Mouse (Mus musculus): ENCODE results near the gene Vsnl1. TPM values are rescaled to one million over a fixed set of nuclear protein-coding genes. Genes with fewer than 3 reads are reported as not detected.

Gene Vsnl1
- polyA plus RNA-seq, 1 experiment: not detected

DNA sequence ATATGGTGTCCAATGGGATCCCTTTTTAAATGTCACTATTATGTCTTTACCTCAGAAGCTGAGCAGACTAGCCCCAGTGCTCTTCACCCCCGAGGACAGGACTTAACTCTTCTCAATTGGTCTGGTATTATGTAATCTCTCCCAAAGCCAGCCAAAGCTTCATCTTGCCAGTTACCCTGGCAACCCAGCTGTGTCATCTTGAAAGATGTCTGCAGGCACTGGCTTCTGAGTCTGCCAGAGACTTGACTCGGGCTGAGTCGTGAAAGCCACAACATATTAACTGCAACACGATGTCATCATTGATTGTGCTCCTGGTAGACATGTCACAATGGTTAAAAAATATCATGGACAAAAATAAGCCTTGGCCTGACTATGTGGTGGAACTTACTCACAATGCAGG is 66.4 kb downstream of the Vsnl1 start:
- no peak overlapping the region for H3K4me2 ChIP-seq (ENCODE audit: low read depth)

DNA sequence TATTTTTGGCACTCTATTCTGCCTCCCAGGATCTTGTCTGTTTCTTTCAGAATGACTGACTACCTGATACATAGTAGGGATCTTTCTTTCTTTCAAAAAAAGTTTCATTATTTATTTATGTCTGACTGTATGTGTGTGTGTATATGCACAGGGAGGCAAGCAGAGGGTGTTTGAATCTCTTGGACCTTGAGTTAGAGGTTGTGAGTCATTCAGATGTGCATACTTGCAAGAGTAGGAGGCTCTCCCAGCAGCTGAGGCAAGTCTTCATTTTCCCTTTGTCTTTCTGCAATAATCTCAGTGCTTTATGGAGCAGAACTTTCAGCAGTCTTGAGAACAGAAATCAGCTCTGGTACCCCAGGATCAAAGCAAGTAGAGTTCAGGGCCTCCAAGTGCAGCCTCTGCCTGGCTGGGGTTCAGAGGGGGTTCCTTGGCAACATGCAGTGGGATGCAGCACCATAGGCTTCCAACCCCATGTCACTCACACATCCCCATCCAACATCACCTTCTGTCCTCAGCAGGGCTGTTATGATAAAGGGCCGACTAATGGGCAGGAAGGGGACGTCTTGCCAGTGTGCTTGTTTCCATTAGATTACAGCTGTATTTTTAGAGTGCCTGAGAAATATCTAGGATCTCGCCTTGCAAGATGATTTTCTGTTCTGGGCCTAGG is 69.2 kb downstream of the Vsnl1 start:
- Histone ChIP-seq H3K79me2 (ENCODE audit: control insufficient read depth, insufficient read depth) (no peaks in the 10 kb centered on the region), H3K36me3 (ENCODE audit: control insufficient read depth, insufficient read depth) (no peaks in the 10 kb centered on the region), H3K4me3 (no peak overlapping the region), H3ac (ENCODE audit: control insufficient read depth, insufficient read length) (no peak overlapping the region), H3K27me3 (ENCODE audit: control insufficient read depth, insufficient read depth, insufficient read length) (no peaks in the 10 kb centered on the region), H3K4me2 (ENCODE audit: low read depth) (no peak overlapping the region)
- TF ChIP-seq USF1 (IDR thresholded peaks at IDR 0.05; ENCODE audit: low read depth) (no peak), SRF (IDR thresholded peaks at IDR 0.05; ENCODE audit: control insufficient read depth, insufficient read length, low read depth) (no peak), TCF12 (IDR thresholded peaks at IDR 0.05; ENCODE audit: insufficient read depth, poor library complexity, severe bottlenecking) (no peak), POLR2A (IDR thresholded peaks at IDR 0.05; ENCODE audit: insufficient read length, low read depth) (no peak), REST (IDR thresholded peaks at IDR 0.05; ENCODE audit: insufficient read depth, insufficient read length) (no peak), POLR2AphosphoS2 (IDR thresholded peaks at IDR 0.05; ENCODE audit: insufficient read length, low read depth) (no peak), MAX (IDR thresholded peaks at IDR 0.05; ENCODE audit: low read depth) (no peak), MYOG (IDR thresholded peaks at IDR 0.05; ENCODE audit: control insufficient read depth in 1 of 3, insufficient read depth in 1 of 3, insufficient read length in 2 of 3, low read depth in 2 of 3) (no peak), CEBPB (IDR thresholded peaks at IDR 0.05; ENCODE audit: insufficient read depth, poor library complexity, severe bottlenecking) (no peak)

More for the DNA sequence above, 66.4 kb downstream of the Vsnl1 start:
- Histone ChIP-seq H3K79me2 (ENCODE audit: control insufficient read depth, insufficient read depth) (no peaks in the 10 kb centered on the region), H3K4me3 (no peak overlapping the region), H3K27me3 (ENCODE audit: control insufficient read depth, insufficient read depth, insufficient read length) (no peaks in the 10 kb centered on the region), H3K36me3 (ENCODE audit: control insufficient read depth, insufficient read depth) (no peaks in the 10 kb centered on the region), H3ac (ENCODE audit: control insufficient read depth, insufficient read length) (no peak overlapping the region)
- TF ChIP-seq REST (IDR thresholded peaks at IDR 0.05; ENCODE audit: insufficient read depth, insufficient read length): no peak
- no peak for TF ChIP-seq CEBPB (IDR thresholded peaks at IDR 0.05; ENCODE audit: insufficient read depth, poor library complexity, severe bottlenecking)
- no peak for TF ChIP-seq USF1 (IDR thresholded peaks at IDR 0.05; ENCODE audit: low read depth)
- TF ChIP-seq SRF (IDR thresholded peaks at IDR 0.05; ENCODE audit: control insufficient read depth, insufficient read length, low read depth): no peak
- no peak for TF ChIP-seq POLR2AphosphoS2 (IDR thresholded peaks at IDR 0.05; ENCODE audit: insufficient read length, low read depth)
- no peak for TF ChIP-seq TCF3 (IDR thresholded peaks at IDR 0.05; ENCODE audit: insufficient read length, low read depth)
- TF ChIP-seq MYOD1 (IDR thresholded peaks at IDR 0.05; ENCODE audit: control insufficient read depth in 1 of 3, insufficient read length in 2 of 3, low read depth in 2 of 3): no peak
- TF ChIP-seq MYOG (IDR thresholded peaks at IDR 0.05; ENCODE audit: control insufficient read depth in 1 of 3, insufficient read depth in 1 of 3, insufficient read length in 2 of 3, low read depth in 2 of 3): no peak
- no peak for TF ChIP-seq POLR2A (IDR thresholded peaks at IDR 0.05; ENCODE audit: insufficient read length, low read depth)
- TF ChIP-seq E2F4 (IDR thresholded peaks at IDR 0.05; ENCODE audit: insufficient read depth): no peak
- TF ChIP-seq MAX (IDR thresholded peaks at IDR 0.05; ENCODE audit: low read depth): no peak
- no peak for TF ChIP-seq TCF12 (IDR thresholded peaks at IDR 0.05; ENCODE audit: insufficient read depth, poor library complexity, severe bottlenecking)

- TF ChIP-seq TCF12 (IDR thresholded peaks at IDR 0.05; ENCODE audit: insufficient read depth, poor library complexity, severe bottlenecking) (no peak), POLR2AphosphoS2 (IDR thresholded peaks at IDR 0.05; ENCODE audit: insufficient read length, low read depth) (no peak), CEBPB (IDR thresholded peaks at IDR 0.05; ENCODE audit: insufficient read depth, poor library complexity, severe bottlenecking) (no peak), MAX (IDR thresholded peaks at IDR 0.05; ENCODE audit: low read depth) (no peak), TCF3 (IDR thresholded peaks at IDR 0.05; ENCODE audit: insufficient read length, low read depth) (no peak), SRF (IDR thresholded peaks at IDR 0.05; ENCODE audit: control insufficient read depth, insufficient read length, low read depth) (no peak), E2F4 (IDR thresholded peaks at IDR 0.05; ENCODE audit: insufficient read depth) (no peak), MYOD1 (IDR thresholded peaks at IDR 0.05; ENCODE audit: control insufficient read depth in 1 of 3, insufficient read length in 2 of 3, low read depth in 2 of 3) (no peak), USF1 (IDR thresholded peaks at IDR 0.05; ENCODE audit: low read depth) (no peak), REST (IDR thresholded peaks at IDR 0.05; ENCODE audit: insufficient read depth, insufficient read length) (no peak), MYOG (IDR thresholded peaks at IDR 0.05; ENCODE audit: control insufficient read depth in 1 of 3, insufficient read depth in 1 of 3, insufficient read length in 2 of 3, low read depth in 2 of 3) (no peak), POLR2A (IDR thresholded peaks at IDR 0.05; ENCODE audit: insufficient read length, low read depth) (no peak)
- H3K79me2 ChIP-seq (ENCODE audit: control insufficient read depth, insufficient read depth): no peaks in the 10 kb centered on the region
- peak overlapping the region; percentile 32 for H3K4me2 ChIP-seq (ENCODE audit: low read depth)
- H3K27me3 ChIP-seq (ENCODE audit: control insufficient read depth, insufficient read depth, insufficient read length): no peaks in the 10 kb centered on the region
- no peak overlapping the region for H3ac ChIP-seq (ENCODE audit: control insufficient read depth, insufficient read length)
- no peaks in the 10 kb centered on the region for H3K36me3 ChIP-seq (ENCODE audit: control insufficient read depth, insufficient read depth)
- H3K4me3 ChIP-seq: no peak overlapping the region
These were observed 71.5 kb downstream of the Vsnl1 start for GRCm38 (mm10) chr12:11364870-11365269.

DNA sequence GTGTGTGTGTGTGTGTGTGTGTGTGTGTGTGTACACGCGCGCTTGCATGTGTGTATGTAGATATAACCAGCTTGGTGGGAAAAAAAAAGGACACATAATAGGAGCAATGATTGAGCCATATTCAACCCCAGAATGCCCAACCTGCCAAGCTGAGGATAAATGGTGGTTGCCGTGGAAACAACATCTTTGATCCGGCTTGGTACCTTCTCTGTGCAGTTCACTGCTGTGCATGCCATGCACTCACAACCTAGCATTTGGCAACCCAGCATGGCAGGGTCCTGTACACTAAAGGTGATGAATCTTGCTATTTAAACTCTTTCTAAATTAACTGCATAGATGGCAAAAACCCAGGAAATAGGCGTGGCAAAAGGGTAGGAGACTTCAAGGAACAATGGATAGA is 74.0 kb downstream of the Vsnl1 start:
- H3K4me3 ChIP-seq: no peak overlapping the region
- H3ac ChIP-seq (ENCODE audit: control insufficient read depth, insufficient read length): no peak overlapping the region
- H3K79me2 ChIP-seq (ENCODE audit: control insufficient read depth, insufficient read depth): no peaks in the 10 kb centered on the region
- TF ChIP-seq TCF12 (IDR thresholded peaks at IDR 0.05; ENCODE audit: insufficient read depth, poor library complexity, severe bottlenecking) (no peak), POLR2A (IDR thresholded peaks at IDR 0.05; ENCODE audit: insufficient read length, low read depth) (no peak)
- H3K36me3 ChIP-seq (ENCODE audit: control insufficient read depth, insufficient read depth): no peaks in the 10 kb centered on the region
- H3K27me3 ChIP-seq (ENCODE audit: control insufficient read depth, insufficient read depth, insufficient read length): no peaks in the 10 kb centered on the region
- no peak overlapping the region for H3K4me2 ChIP-seq (ENCODE audit: low read depth)

- Histone ChIP-seq H3K4me2 (ENCODE audit: low read depth) (no peak overlapping the region), H3K4me3 (no peak overlapping the region), H3K36me3 (ENCODE audit: control insufficient read depth, insufficient read depth) (no peaks in the 10 kb centered on the region), H3K79me2 (ENCODE audit: control insufficient read depth, insufficient read depth) (no peaks in the 10 kb centered on the region), H3K27me3 (ENCODE audit: control insufficient read depth, insufficient read depth, insufficient read length) (no peaks in the 10 kb centered on the region), H3ac (ENCODE audit: control insufficient read depth, insufficient read length) (no peak overlapping the region)
- TF ChIP-seq USF1 (IDR thresholded peaks at IDR 0.05; ENCODE audit: low read depth): no peak
- TF ChIP-seq TCF3 (IDR thresholded peaks at IDR 0.05; ENCODE audit: insufficient read length, low read depth): no peak
- no peak for TF ChIP-seq E2F4 (IDR thresholded peaks at IDR 0.05; ENCODE audit: insufficient read depth)
- TF ChIP-seq SRF (IDR thresholded peaks at IDR 0.05; ENCODE audit: control insufficient read depth, insufficient read length, low read depth): no peak
- no peak for TF ChIP-seq REST (IDR thresholded peaks at IDR 0.05; ENCODE audit: insufficient read depth, insufficient read length)
- TF ChIP-seq TCF12 (IDR thresholded peaks at IDR 0.05; ENCODE audit: insufficient read depth, poor library complexity, severe bottlenecking): no peak
- no peak for TF ChIP-seq POLR2A (IDR thresholded peaks at IDR 0.05; ENCODE audit: insufficient read length, low read depth)
- no peak for TF ChIP-seq POLR2AphosphoS2 (IDR thresholded peaks at IDR 0.05; ENCODE audit: insufficient read length, low read depth)
- TF ChIP-seq MAX (IDR thresholded peaks at IDR 0.05; ENCODE audit: low read depth): no peak
- no peak for TF ChIP-seq MYOD1 (IDR thresholded peaks at IDR 0.05; ENCODE audit: control insufficient read depth in 1 of 3, insufficient read length in 2 of 3, low read depth in 2 of 3)
- TF ChIP-seq MYOG (IDR thresholded peaks at IDR 0.05; ENCODE audit: control insufficient read depth in 1 of 3, insufficient read depth in 1 of 3, insufficient read length in 2 of 3, low read depth in 2 of 3): no peak
- TF ChIP-seq CEBPB (IDR thresholded peaks at IDR 0.05; ENCODE audit: insufficient read depth, poor library complexity, severe bottlenecking): no peak
These were observed 85.5 kb downstream of the Vsnl1 start for GRCm38 (mm10) chr12:11350895-11351294.

Data from myocyte (in vitro differentiated cells).